26 mouse cellular contexts compared by ENCODE assay signal in the genomic region with DNA sequence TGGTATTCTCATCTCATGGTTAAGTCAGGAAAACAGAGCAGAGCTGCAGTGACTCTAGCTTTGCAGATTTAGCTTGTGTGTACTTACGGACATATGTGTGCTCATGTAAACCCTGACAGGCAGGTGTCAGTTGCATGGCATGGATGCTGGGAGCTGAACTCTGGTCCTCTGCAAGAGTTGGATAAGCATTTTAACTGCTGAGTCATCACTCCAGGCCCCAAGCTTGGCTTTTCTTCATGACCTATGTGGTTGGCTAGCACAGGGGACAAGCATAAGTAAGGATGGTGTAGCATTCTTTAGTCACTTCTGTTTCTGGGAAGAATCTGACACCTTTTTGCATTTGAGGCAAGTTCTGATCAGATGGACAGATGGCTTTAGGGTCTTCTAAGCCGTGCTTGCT.
"Had no signal": no experiment of that assay in that cellular context is flagged by ENCODE, and none has a peak within 500 bp of the region (broad histone marks: within the 10 kb centered on the region; RNA-seq: fewer than 3 reads in every experiment).

No protein-coding gene starts in this region.

- H3K4me2 ChIP-seq: embryonic facial prominence, embryonic 12.5 days; embryonic facial prominence, embryonic 13.5 days; embryonic facial prominence, embryonic 15.5 days; forebrain, embryonic 12.5 days; forebrain, embryonic 13.5 days; forebrain, embryonic 15.5 days had no signal

- H3K9ac ChIP-seq: embryonic facial prominence, embryonic 12.5 days; embryonic facial prominence, embryonic 13.5 days; embryonic facial prominence, embryonic 15.5 days; forebrain, embryonic 12.5 days; forebrain, embryonic 13.5 days; forebrain, embryonic 15.5 days; forebrain, postnatal 0 days had no signal

- H3K27ac ChIP-seq: embryonic facial prominence, embryonic 10.5 days; embryonic facial prominence, embryonic 12.5 days; embryonic facial prominence, embryonic 13.5 days; embryonic facial prominence, embryonic 15.5 days; forebrain, embryonic 10.5 days; forebrain, embryonic 12.5 days; forebrain, embryonic 13.5 days; forebrain, embryonic 15.5 days; gastrocnemius, adult 2 months; heart, adult 2 months had no signal

- H3K4me1 ChIP-seq: forebrain, embryonic 10.5 days; forebrain, embryonic 12.5 days; forebrain, embryonic 13.5 days; forebrain, embryonic 15.5 days had no signal

- H3K4me3 ChIP-seq: embryonic facial prominence, embryonic 10.5 days; embryonic facial prominence, embryonic 12.5 days; embryonic facial prominence, embryonic 13.5 days; embryonic facial prominence, embryonic 15.5 days; erythroblast, embryonic 14.5 days; forebrain, embryonic 10.5 days; forebrain, embryonic 12.5 days; forebrain, embryonic 13.5 days; forebrain, embryonic 15.5 days; gastrocnemius, adult 2 months; heart, adult 2 months had no signal

- DNase-seq: cerebellum, adult 9-10 months; cerebellum, adult 9-11 months; cerebellum, postnatal 10 days; cerebellum, postnatal 14 days; cerebellum, postnatal 25 days; cerebellum, postnatal 36 days; embryo, embryonic 11 days; forebrain, postnatal 0 days; gastrocnemius, adult 2 months; gastrocnemius, postnatal 10 days; gastrocnemius, postnatal 14 days; gastrocnemius, postnatal 25 days; gastrocnemius, postnatal 36 days; heart, adult 18-20 months; heart, adult 2 months had no signal

- ATAC-seq: forebrain, embryonic 13.5 days; forebrain, embryonic 14.5 days; forebrain, embryonic 15.5 days; forebrain, embryonic 16.5 days; forebrain, postnatal 0 days had no signal

- H3K9me3 ChIP-seq: embryonic facial prominence, embryonic 10.5 days; embryonic facial prominence, embryonic 12.5 days; embryonic facial prominence, embryonic 13.5 days; embryonic facial prominence, embryonic 15.5 days; forebrain, embryonic 10.5 days; forebrain, embryonic 12.5 days; forebrain, embryonic 13.5 days; forebrain, embryonic 15.5 days had no signal

- H3K36me3 ChIP-seq: embryonic facial prominence, embryonic 10.5 days; embryonic facial prominence, embryonic 12.5 days; embryonic facial prominence, embryonic 13.5 days; embryonic facial prominence, embryonic 15.5 days; forebrain, embryonic 10.5 days; forebrain, embryonic 12.5 days; forebrain, embryonic 15.5 days had no signal

- H3K27me3 ChIP-seq: embryonic facial prominence, embryonic 12.5 days; embryonic facial prominence, embryonic 13.5 days; embryonic facial prominence, embryonic 15.5 days; forebrain, embryonic 12.5 days; forebrain, embryonic 13.5 days; forebrain, embryonic 15.5 days had no signal
